Mouse (Mus musculus) bone marrow macrophage, adult 2 months (primary cell): Measurements from ENCODE around the gene Hspbap1.

Experiments
- CTCF ChIP-seq: IDR thresholded peaks from 2 replicates; pipeline ENCODE4 v1.5.1; 2012; ENCODE audit warnings: low read depth, mild to moderate bottlenecking, low read length, moderate library complexity
- POLR2A ChIP-seq: IDR thresholded peaks from 2 replicates; pipeline ENCODE4 v1.6.1; 2012; ENCODE audit warnings: mild to moderate bottlenecking, low read depth, low read length, borderline replicate concordance

DNA sequence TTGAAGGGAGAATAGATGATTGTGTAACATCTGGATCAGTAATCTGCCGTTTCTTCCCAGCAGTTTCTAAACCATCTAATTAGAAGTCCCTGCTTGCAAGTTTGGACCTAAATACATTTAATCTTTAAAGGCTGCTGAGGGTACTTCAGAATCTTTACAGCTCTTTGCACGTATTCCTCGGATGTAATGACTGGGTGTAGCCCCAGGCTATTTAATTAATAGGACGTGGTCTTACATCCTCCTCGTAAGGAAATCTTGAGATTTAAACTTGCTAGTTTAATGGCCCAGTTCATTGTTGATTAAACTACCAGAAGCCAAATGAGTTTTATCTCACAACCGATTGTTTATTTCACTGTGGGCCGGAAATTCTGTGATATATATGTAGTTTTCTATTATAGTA is 9.5 kb downstream of the Hspbap1 start:
- TF ChIP-seq POLR2A (no peak), CTCF (no peak)
